Mouse (Mus musculus) ES-Bruce4 (cell line): ENCODE data around the gene Zbtb42. TPM values are rescaled to one million over a fixed set of nuclear protein-coding genes. Genes with fewer than 3 reads are reported as not detected.

Source experiments
- H3K27ac ChIP-seq: 2 replicates; pipeline ENCODE4 v1.5.1; 2012; ENCODE audit warnings: low read length, inconsistent platforms; ENCODE audit not compliant: insufficient read depth
- H3K27me3 ChIP-seq: 2 replicates; pipeline ENCODE4 v1.6.1; 2012; ENCODE audit warnings: mild to moderate bottlenecking, low read length, inconsistent platforms; ENCODE audit not compliant: control insufficient read depth, poor library complexity, insufficient read depth, severe bottlenecking
- H3K36me3 ChIP-seq: 2 replicates; pipeline ENCODE4 v1.6.1; 2012; ENCODE audit warnings: inconsistent platforms, mild to moderate bottlenecking, low read length, moderate library complexity; ENCODE audit not compliant: control insufficient read depth, poor library complexity, insufficient read depth, severe bottlenecking
- H3K4me1 ChIP-seq: one replicate; pipeline ENCODE4 v1.8.1; 2011; ENCODE audit warnings: low read length; ENCODE audit not compliant: control insufficient read depth, insufficient read depth
- H3K4me3 ChIP-seq: 2 replicates; pipeline ENCODE4 v1.5.1; 2011; ENCODE audit warnings: low read depth, mild to moderate bottlenecking, low read length
- H3K9ac ChIP-seq: 2 replicates; pipeline ENCODE4 v1.6.1; 2012; ENCODE audit warnings: low read depth, mild to moderate bottlenecking, inconsistent platforms; ENCODE audit not compliant: poor library complexity, severe bottlenecking
- H3K9me3 ChIP-seq: replicated peaks from 2 replicates; pipeline ENCODE4 v1.6.1; 2012; ENCODE audit warnings: mild to moderate bottlenecking, low read length, inconsistent platforms; ENCODE audit not compliant: control insufficient read depth, poor library complexity, insufficient read depth, severe bottlenecking
- CTCF ChIP-seq: IDR thresholded peaks from one replicate; pipeline ENCODE4 v1.8.1; 2011; ENCODE audit warnings: low read depth, low read length
- EP300 ChIP-seq: IDR thresholded peaks from 2 replicates; pipeline ENCODE4 v1.6.1; 2011; ENCODE audit warnings: low read depth, low read length; ENCODE audit not compliant: insufficient read depth
- POLR2A ChIP-seq: IDR thresholded peaks from one replicate; pipeline ENCODE4 v1.8.1; 2011; ENCODE audit warnings: low read length; ENCODE audit not compliant: insufficient read depth
- polyA plus RNA-seq: library from polyadenylated mRNA; stranded (reverse); fragments of >200 nt; gene quantifications from 2 replicates; pipeline ENCODE4 v1.2.4, GENCODE M21; 2011; ENCODE audit warnings: low read depth; ENCODE audit not compliant: missing spikeins, insufficient read depth, insufficient read length

Zbtb42 gene
- polyA plus RNA-seq, 1 experiment: 2.2 TPM

DNA sequence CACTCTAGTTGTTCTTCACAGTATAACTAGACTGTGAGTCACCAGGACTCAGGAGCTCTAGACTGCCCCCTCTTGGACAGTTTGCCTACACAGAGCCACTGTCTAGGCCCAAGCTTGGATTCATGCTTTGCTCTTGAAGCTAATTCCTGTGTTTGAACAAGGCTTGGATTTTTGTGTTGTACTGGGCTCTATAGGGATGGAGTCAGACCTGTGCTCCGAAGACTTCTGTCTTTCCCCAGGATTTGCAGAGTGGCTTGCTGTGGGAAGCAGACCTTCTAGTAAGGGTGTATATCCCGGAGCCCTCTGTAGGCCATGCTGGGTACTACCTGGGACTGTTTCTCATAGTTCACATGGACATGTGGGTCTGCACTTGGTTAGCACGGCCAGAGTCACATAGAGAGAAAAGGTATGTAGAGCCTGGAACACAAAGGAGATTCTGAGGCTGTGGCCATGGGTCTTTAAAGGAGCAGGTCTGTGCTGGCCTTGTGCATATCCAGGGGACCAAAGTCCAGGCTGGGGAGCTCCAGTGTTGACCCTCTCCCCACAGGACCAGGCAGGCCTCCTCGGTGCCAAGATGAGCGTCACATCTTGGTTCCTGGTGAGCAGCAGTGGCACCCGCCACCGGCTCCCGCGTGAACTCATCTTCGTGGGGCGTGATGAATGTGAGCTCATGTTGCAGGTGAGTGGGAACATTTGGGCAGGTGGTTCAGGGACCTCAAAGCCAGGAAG lies 45.6 kb downstream of the Zbtb42 start:
- Histone ChIP-seq H3K9me3 (no peaks in the 10 kb centered on the region), H3K27me3 (no peaks in the 10 kb centered on the region), H3K9ac (no peak overlapping the region), H3K27ac (no peak overlapping the region), H3K36me3 (no peaks in the 10 kb centered on the region; the same call in 1 of the 2 replicates), H3K4me3 (no peak overlapping the region), H3K4me1 (peaks cover 2% of the 10 kb centered on the region)
- TF ChIP-seq EP300 (no peak), POLR2A (no peak), CTCF (peak; percentile 54)

DNA sequence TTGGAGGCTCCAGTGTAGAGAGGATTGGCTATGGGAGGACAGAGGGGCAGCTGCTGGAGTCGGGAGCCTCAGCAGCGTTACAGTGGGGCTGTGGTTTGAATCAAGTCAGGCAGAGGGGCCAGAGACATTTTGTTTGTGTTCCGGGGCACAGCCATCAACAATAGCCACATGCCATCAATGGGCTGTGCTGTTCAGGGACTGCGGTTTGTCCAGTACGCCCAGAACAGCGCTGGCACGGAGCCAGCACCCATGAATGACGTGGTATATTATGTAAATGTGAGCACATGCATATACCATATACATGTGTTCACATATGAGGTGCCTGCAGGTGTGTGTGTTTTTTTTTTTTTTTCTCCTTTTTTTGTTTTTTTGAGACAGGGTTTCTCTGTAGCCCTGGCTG lies 49.2 kb downstream of the Zbtb42 start:
- H3K27me3 ChIP-seq: no peaks in the 10 kb centered on the region
- H3K4me3 ChIP-seq: no peak overlapping the region
- TF ChIP-seq POLR2A: no peak
- no peak for TF ChIP-seq CTCF
- TF ChIP-seq EP300: no peak
- no peaks in the 10 kb centered on the region for H3K9me3 ChIP-seq
- H3K9ac ChIP-seq: no peak overlapping the region
- H3K27ac ChIP-seq: no peak overlapping the region
- H3K36me3 ChIP-seq: no peaks in the 10 kb centered on the region; the same call in 1 of the 2 replicates
- H3K4me1 ChIP-seq: no peaks in the 10 kb centered on the region

DNA sequence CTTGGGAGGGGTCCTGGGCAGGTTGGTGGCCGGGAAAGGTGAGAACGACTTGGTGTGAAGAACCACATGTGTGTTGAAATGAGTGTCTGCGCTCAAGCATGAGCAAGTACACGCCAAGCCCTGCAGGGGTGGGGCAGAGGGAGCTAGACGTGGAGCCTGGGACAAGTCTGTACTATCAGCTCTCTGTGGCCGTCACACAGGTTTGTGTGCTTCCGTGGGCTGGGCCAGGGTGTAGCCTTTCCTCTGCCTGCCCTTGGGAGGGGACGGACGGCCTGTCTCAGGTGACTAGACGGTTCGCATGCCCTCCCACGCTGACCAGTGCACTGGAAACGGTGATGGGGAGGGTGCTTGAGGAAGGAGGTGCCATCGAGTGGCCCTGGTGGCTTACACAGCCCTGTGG lies 52.2 kb downstream of the Zbtb42 start:
- H3K9me3 ChIP-seq: no peaks in the 10 kb centered on the region
- H3K36me3 ChIP-seq: no peaks in the 10 kb centered on the region
- TF ChIP-seq EP300 (no peak), CTCF (no peak), POLR2A (no peak)
- H3K9ac ChIP-seq: no peak overlapping the region
- no peaks in the 10 kb centered on the region for H3K27me3 ChIP-seq
- H3K27ac ChIP-seq: no peak overlapping the region
- H3K4me1 ChIP-seq: no peaks in the 10 kb centered on the region
- no peak overlapping the region for H3K4me3 ChIP-seq

Other genes starting within 250 kb of the Zbtb42 start
- gene A530016L24Rik, start 189.4 kb upstream of the Zbtb42 start, polyA plus RNA-seq: not detected in 2 replicates
- 0.27 TPM in 1 of 2 replicates, not detected in the other for gene Tmem179, start 162.1 kb upstream of the Zbtb42 start, polyA plus RNA-seq
- gene Inf2, start 90.0 kb upstream of the Zbtb42 start, polyA plus RNA-seq: 28.2 and 28.3 TPM in 2 replicates
- gene Adssl1, start 58.8 kb upstream of the Zbtb42 start, polyA plus RNA-seq: 6.6 and 8.7 TPM in 2 replicates
- gene Siva1, start 34.1 kb upstream of the Zbtb42 start, polyA plus RNA-seq: 103 and 104 TPM in 2 replicates
- gene Akt1, start 3.9 kb upstream of the Zbtb42 start, polyA plus RNA-seq: 70.4 and 78.0 TPM in 2 replicates
- 102 and 104 TPM in 2 replicates for gene Cep170b, start 41.6 kb downstream of the Zbtb42 start, polyA plus RNA-seq
- gene Pld4, start 81.8 kb downstream of the Zbtb42 start, polyA plus RNA-seq: 0.90 and 1.1 TPM in 2 replicates
- gene Ahnak2, start 123.8 kb downstream of the Zbtb42 start, polyA plus RNA-seq: 25.8 and 28.6 TPM in 2 replicates
- gene Clba1, start 130.1 kb downstream of the Zbtb42 start, polyA plus RNA-seq: 4.9 and 7.6 TPM in 2 replicates
- 58.9 and 59.1 TPM in 2 replicates for gene Cdca4, start 150.6 kb downstream of the Zbtb42 start, polyA plus RNA-seq
- gene Gpr132, start 189.4 kb downstream of the Zbtb42 start, polyA plus RNA-seq: 0.64 and 0.93 TPM in 2 replicates